Mouse (Mus musculus) cortical plate, adult 2 months (tissue): ENCODE data around the gene A2ml1. TPM values are rescaled to one million over a fixed set of nuclear protein-coding genes. Genes with fewer than 3 reads are reported as not detected.

Experiments used
- H3K27ac ChIP-seq: fragments of 200-500 bp; 2 replicates; pipeline ENCODE4 v1.5.1; 2012; ENCODE audit warnings: low read length, control low read depth, inconsistent platforms; ENCODE audit not compliant: insufficient read depth
- H3K4me1 ChIP-seq: fragments of 200-500 bp; 2 replicates; pipeline ENCODE4 v1.6.1; 2011; ENCODE audit warnings: low read length; ENCODE audit not compliant: control insufficient read depth, insufficient read depth
- H3K4me3 ChIP-seq: fragments of 200-500 bp; 2 replicates; pipeline ENCODE4 v1.5.1; 2011; ENCODE audit warnings: mild to moderate bottlenecking, low read length, control low read depth; ENCODE audit not compliant: insufficient read depth
- CTCF ChIP-seq: fragments of 200-500 bp; IDR thresholded peaks from 2 replicates; pipeline ENCODE4 v1.5.1; 2011; ENCODE audit warnings: mild to moderate bottlenecking, control low read depth, low read length; ENCODE audit not compliant: insufficient read depth; ENCODE audit errors: extremely low read depth
- POLR2A ChIP-seq: fragments of 200-500 bp; IDR thresholded peaks from 2 replicates; pipeline ENCODE4 v1.6.1; 2011; ENCODE audit warnings: mild to moderate bottlenecking, low read length, control low read depth; ENCODE audit not compliant: insufficient read depth; ENCODE audit errors: extremely low read depth
- polyA plus RNA-seq: library from polyadenylated mRNA; depleted of rRNA; stranded (reverse); fragments of >200 nt; gene quantifications from 2 replicates; pipeline ENCODE4 v1.2.3, GENCODE M21; 2012

Gene A2ml1
- polyA plus RNA-seq, 1 experiment, result 32.4 TPM

DNA sequence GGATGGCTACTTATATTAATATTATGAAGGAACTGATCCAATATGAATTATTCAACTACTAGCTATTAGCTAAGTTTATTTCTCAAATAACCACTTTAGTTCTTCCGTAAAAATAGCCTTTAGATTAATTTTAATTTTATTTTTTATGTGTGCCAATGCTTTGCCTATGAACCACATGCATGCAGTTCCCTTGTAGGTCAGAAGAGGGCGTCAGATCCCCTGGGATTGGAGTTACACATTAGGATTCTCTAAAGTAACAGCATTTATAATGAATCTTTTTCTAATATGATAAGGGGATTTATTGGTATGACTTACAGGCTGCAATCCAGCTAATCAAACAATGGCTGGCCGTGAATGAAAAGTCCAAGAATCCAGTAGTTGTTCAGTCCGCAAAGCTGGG, 18.1 kb upstream of the A2ml1 start:
- no peak overlapping the region for H3K4me3 ChIP-seq
- H3K27ac ChIP-seq, result no peak overlapping the region
- TF ChIP-seq CTCF, result 0 out of 2 replicates have a peak, but pooled peaks have one; percentile 21
- no peak for TF ChIP-seq POLR2A
- no peaks in the 10 kb centered on the region for H3K4me1 ChIP-seq

DNA sequence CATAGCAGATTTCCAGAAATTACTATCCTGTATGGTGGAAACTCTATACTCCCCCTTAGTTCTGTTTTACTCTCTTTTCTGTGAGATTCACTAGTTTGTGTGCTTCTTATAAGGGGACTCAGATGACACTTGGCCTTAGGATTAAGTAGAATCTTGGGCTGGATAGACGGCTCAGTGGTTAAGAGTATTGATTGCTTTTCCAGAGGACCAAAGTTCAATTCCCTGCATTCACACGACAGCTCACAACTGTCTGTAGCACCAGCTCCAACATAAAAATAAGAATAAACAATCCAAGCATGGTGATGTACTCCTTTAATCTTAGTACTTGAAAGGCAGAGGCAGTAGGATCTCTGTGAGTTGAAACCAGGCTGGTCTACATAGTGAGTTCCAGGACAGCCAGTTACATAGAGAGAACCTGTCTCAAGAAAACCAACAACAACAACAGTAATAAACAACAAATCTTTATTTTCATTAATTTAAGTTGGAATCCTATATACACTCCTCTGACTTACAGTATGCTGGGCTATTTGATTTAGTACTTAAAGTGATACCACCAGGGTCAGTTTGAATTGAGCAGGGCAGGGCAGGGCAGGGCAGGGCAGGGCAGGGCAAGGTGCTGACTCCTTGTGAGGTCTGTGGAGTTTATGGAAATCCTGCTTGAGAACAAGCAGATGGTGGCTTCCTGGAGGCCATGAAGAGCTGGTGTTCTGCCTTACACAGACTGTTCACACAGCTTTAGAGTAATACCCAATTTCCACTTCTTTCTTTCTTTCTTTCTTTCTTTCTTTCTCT, 17.0 kb upstream of the A2ml1 start:
- no peak overlapping the region; the same call in 1 of the 2 replicates for H3K27ac ChIP-seq
- H3K4me1 ChIP-seq, result no peaks in the 10 kb centered on the region
- no peak overlapping the region for H3K4me3 ChIP-seq
- TF ChIP-seq POLR2A (no peak), CTCF (no peak)

DNA sequence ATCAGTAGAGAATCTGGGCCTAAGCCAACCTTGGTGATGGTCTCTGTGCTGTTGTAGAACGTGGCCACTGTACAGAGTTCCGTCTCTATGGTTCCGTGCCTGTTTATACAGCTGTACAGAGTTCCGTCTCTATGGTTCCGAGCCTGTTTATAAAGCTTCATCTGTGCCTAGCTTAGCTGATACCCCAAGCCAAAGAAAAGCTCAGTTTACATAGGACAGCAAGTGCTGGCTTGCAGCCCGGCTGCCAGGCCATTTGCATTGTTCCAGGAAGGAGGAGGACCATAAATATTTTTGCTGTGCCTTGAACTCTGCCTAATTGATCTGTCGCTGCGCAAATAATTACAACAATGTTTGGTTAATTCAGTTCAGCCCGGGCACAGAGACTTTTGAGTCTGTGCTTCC, 15.7 kb upstream of the A2ml1 start:
- Histone ChIP-seq H3K4me1 (no peaks in the 10 kb centered on the region), H3K27ac (no peak overlapping the region), H3K4me3 (peak overlapping the region; percentile 24)
- TF ChIP-seq CTCF (no peak), POLR2A (no peak)

DNA sequence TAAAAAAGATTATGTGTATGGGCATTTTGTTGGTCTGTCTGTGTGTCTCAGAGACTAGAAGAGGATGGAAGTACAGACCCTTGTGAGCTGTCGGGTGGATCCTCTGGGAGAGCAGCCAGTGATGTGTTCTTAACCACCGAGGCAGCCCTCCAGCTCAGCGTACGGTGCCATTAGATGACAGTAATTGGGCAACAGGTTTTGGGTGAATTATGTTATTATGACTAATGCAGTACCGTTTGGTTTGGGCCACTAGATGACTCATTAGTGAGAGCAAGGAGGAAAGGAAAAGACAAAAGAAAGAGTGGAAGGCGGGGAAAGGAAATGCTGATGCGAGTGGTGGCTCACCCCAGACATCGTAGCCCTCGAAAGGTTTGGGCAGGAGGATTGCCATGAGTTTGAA, 13.2 kb upstream of the A2ml1 start:
- no peak for TF ChIP-seq POLR2A
- no peak for TF ChIP-seq CTCF

DNA sequence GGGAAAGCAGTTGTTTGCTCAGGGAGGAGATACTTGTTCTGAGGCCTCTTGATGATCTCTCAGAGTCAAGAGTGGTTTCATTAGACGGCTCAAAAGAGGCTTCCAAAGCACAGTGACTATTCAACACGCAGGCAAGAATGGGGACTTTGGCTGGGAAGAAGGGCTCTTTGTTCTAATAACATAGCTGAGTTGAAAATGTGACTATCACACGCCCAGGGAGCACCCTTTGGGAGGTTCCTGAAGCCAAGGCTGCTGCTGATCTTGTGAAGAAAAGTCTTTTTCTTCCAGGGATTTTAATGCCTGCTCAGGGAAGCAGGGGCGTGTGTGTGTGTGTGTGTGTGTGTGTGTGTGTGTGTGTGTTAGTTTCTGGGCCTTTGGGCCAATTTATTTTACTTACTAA, 8.0 kb upstream of the A2ml1 start:
- Histone ChIP-seq H3K4me3 (no peak overlapping the region), H3K4me1 (no peaks in the 10 kb centered on the region), H3K27ac (no peak overlapping the region; the same call in 1 of the 2 replicates)
- TF ChIP-seq CTCF, result no peak
- TF ChIP-seq POLR2A, result no peak

More for the DNA sequence above, 13.2 kb upstream of the A2ml1 start:
- Histone ChIP-seq H3K27ac (no peak overlapping the region), H3K4me1 (no peaks in the 10 kb centered on the region), H3K4me3 (no peak overlapping the region)

DNA sequence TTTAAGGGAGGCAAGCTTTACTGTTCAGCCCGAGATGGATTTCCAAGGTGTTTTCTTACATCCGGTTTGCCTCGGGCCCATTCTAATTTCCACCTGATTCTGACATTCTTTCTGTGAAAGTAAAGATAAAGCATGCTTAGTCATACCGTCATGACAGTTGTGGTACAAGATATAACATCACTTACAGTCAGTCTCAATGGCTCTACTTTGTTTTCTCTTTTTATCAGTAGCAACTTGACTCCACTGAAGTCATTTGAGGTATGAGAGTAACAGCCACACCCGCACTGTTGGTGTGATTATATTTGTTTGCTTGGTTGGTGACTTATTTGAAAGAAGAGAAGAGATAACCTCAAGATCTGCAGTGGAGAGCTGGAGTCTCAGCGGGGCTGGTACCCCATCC, 6.2 kb upstream of the A2ml1 start:
- TF ChIP-seq CTCF (no peak), POLR2A (no peak)
- no peak overlapping the region for H3K4me3 ChIP-seq
- no peak overlapping the region for H3K27ac ChIP-seq
- H3K4me1 ChIP-seq, result no peaks in the 10 kb centered on the region

DNA sequence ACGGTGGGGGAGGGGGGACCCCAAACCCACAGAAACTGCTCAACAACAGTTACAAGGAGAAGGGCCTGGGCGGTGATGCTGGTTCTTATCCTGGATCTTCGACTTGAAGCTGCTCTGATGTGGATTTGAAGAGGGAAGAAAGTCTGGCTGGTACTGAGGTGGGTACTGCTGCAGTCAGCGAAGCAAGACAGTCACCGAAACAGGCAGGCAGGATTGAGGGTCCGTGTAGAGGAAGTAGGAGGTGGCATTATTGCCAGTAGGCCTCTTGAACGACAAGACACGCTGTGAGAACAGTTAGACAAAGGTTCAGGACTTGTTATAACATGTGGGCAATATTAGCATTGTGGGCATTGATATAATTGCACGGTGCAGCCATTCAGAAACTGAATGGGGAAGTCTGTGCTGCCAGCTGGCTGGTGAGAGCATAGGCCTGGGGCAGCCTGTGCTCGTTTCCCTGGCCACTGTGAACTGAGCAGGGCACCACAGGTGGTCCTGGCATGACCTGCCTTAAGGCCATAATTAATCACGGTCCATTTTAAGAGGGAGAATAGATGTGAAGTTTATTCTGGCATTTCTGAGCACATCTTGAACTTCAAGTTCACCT, 4.3 kb upstream of the A2ml1 start:
- Histone ChIP-seq H3K27ac (no peak overlapping the region), H3K4me3 (no peak overlapping the region), H3K4me1 (no peaks in the 10 kb centered on the region)
- TF ChIP-seq POLR2A (no peak), CTCF (no peak)

DNA sequence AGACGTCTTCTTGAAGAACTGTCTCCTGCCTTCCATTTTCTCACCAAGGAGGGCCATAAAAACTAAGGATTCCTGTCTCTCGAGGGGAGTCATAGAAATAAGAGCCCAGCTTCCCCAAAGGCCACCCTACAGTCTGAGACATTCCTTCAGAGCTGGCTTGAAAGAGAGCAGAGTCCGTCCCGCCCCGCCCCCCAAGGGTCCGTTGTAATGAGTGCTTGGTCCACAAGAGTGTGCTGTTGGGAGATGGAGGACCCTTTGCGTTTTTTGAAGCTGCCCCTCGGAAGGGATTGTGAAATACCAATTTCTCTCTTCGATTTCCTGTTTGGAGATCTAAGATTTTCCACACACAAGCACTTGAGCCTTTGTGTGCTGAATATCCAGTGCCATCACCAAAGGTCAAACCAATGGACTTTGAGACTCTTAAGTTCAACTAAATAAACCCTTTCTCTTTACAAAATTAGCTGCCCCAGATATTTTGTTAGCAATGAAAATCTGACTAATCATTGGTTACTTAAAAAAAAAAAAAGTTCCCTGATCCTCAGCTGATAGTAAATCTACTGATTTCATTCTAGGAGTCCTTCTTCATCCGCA, 2.8 kb upstream of the A2ml1 start:
- Histone ChIP-seq H3K27ac (no peak overlapping the region), H3K4me1 (no peaks in the 10 kb centered on the region), H3K4me3 (no peak overlapping the region)
- TF ChIP-seq CTCF, result peak; percentile 17; the same call in 1 of the 2 replicates
- TF ChIP-seq POLR2A, result no peak

DNA sequence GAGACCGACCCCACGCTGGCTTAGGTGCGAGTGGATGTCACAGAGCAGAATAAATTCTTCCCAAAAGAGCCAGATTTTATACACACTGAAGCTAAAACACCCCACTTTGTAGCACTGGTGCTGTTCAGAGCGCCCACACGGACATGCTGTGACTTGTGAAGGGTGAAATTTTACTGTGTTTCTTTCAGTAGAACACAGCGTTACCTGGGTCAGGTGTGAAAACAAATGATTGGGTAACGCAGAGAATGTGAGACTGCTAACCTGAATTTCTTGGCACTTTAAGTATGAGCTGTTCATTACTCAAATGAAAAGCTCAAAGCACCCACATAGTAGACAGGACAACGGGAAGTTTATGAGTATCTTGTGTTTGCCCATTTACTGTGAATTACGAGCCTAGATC, 4.1 kb downstream of the A2ml1 start:
- no peak for TF ChIP-seq CTCF
- no peak for TF ChIP-seq POLR2A
- Histone ChIP-seq H3K4me1 (no peaks in the 10 kb centered on the region), H3K4me3 (no peak overlapping the region), H3K27ac (no peak overlapping the region)
